Mouse (Mus musculus) limb, embryonic 14.5 days (tissue): ENCODE data around the gene Zfp217. TPM values are rescaled to one million over a fixed set of nuclear protein-coding genes. Genes with fewer than 3 reads are reported as not detected.

Experiments used
- ATAC-seq: fragments of 200-750 bp; cut with Nextera tagmentation; 2 replicates; pipeline ENCODE4 v1.8.0; 2017; ENCODE audit warnings: low read depth, moderate number of reproducible peaks, moderate TSS enrichment; ENCODE audit not compliant: low FRiP score
- DNase-seq: peaks from one replicate; pipeline ENCODE4 v3.0.0-alpha.2; 2015; ENCODE audit warnings: low spot score
- H3K27ac ChIP-seq: fragments of 300-500 bp; sonication (generic); replicated peaks from 2 replicates; pipeline ENCODE4 v1.5.1; 2014; ENCODE audit warnings: low read depth, mild to moderate bottlenecking, low read length, moderate library complexity, mixed read lengths
- H3K27me3 ChIP-seq: fragments of 300-500 bp; sonication (generic); 2 replicates; pipeline ENCODE4 v1.6.1; 2014; ENCODE audit warnings: low read length, mixed read lengths; ENCODE audit not compliant: control insufficient read depth, insufficient read depth
- H3K36me3 ChIP-seq: fragments of 300-500 bp; sonication (generic); 2 replicates; pipeline ENCODE4 v1.6.1; 2014; ENCODE audit warnings: mild to moderate bottlenecking, low read length, moderate library complexity, mixed read lengths; ENCODE audit not compliant: control insufficient read depth, insufficient read depth
- H3K4me1 ChIP-seq: fragments of 300-500 bp; sonication (generic); 2 replicates; pipeline ENCODE4 v1.6.1; 2014; ENCODE audit warnings: antibody characterized with exemption, low read length, mixed read lengths; ENCODE audit not compliant: control insufficient read depth, insufficient read depth
- H3K4me2 ChIP-seq: fragments of 300-500 bp; sonication (generic); replicated peaks from 2 replicates; pipeline ENCODE4 v1.6.1; 2014; ENCODE audit warnings: low read depth, mild to moderate bottlenecking, low read length, moderate library complexity; ENCODE audit not compliant: severe bottlenecking
- H3K4me3 ChIP-seq: fragments of 300-500 bp; sonication (generic); replicated peaks from 2 replicates; pipeline ENCODE4 v1.5.1; 2014; ENCODE audit warnings: low read length
- H3K9ac ChIP-seq: fragments of 300-500 bp; sonication (generic); 2 replicates; pipeline ENCODE4 v1.6.1; 2014; ENCODE audit warnings: mild to moderate bottlenecking, low read depth, low read length, moderate library complexity; ENCODE audit not compliant: severe bottlenecking
- H3K9me3 ChIP-seq: fragments of 300-500 bp; sonication (generic); 2 replicates; pipeline ENCODE4 v1.6.1; 2016; ENCODE audit warnings: low read length; ENCODE audit not compliant: control insufficient read depth
- POLR2A ChIP-seq: fragments of 200-500 bp; IDR thresholded peaks from 2 replicates; pipeline ENCODE4 v1.8.0; 2012; ENCODE audit warnings: inconsistent platforms, mild to moderate bottlenecking, moderate library complexity, borderline replicate concordance; ENCODE audit not compliant: insufficient read depth, insufficient read length; ENCODE audit errors: extremely low read depth
- WGBS: fragments of 180-500 bp; shearing (Covaris S2); extraction: QIAGEN DNeasy Blood & Tissue Kit; methylation state at CpG from one replicate; pipeline ENCODE4 v1.1.7; 2014; 5-methylcytosine and 5-hydroxymethylcytosine counted together
- polyA plus RNA-seq, 2 experiments: library from polyadenylated mRNA; depleted of rRNA in 1 of 2; stranded (reverse) in 1 of 2; unstranded in 1 of 2; fragments of >200 nt; fragmentation: Nextera tagmentation in 1 of 2; extraction: Ambion mirVana in 1 of 2; gene quantifications; 2 replicates each; pipeline versions ENCODE4 v1.2.1 to v1.2.3; 2012 to 2014

Zfp217 gene
- polyA plus RNA-seq (2012; rRNA removed) (11.7 and 12.2 TPM in 2 replicates), polyA plus RNA-seq (2014; fragmentation: Nextera tagmentation; extraction: Ambion mirVana) (4.0 and 4.8 TPM in 2 replicates)

DNA sequence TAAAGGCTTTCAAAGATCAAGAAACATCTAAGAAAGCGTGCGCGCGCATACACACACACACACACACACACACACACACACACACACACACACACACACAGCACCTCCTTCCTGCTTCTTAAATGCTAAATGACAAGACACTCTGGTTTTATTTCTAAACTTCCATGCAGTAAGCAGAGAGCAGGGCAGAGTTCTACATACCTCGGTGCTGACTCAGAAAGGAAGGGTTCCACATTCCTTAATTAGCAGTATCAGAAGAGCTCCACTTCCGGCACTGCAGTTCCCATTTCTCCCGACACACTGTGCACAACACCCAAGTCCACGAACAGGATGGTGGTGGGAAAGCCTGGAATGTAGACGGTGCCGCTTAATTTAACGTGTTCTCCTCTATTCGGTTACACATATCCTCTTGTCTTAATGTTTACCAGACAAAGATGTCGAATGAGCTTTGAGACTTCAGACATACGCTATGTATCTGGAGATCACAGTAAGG, at the start of gene Zfp217:
Gene Zfp217 (minus strand): TSS at position 443 of the 493 bp plus-strand sequence.
- Histone ChIP-seq H3K9ac (no peak within 1 kb of the TSS), H3K36me3 (no peaks in the 10 kb centered on the region), H3K4me3 (no peak within 1 kb of the TSS), H3K4me2 (no peak within 1 kb of the TSS), H3K4me1 (no peaks in the 10 kb centered on the region), H3K27ac (no peak within 1 kb of the TSS), H3K27me3 (no peaks in the 10 kb centered on the region), H3K9me3 (no peaks in the 10 kb centered on the region)
- ATAC-seq (peak; percentile 63), DNase-seq (peak; percentile 71)
- WGBS, result 42% methylated on average over 14 of the region's 14 CpGs
- no peak for TF ChIP-seq POLR2A

DNA sequence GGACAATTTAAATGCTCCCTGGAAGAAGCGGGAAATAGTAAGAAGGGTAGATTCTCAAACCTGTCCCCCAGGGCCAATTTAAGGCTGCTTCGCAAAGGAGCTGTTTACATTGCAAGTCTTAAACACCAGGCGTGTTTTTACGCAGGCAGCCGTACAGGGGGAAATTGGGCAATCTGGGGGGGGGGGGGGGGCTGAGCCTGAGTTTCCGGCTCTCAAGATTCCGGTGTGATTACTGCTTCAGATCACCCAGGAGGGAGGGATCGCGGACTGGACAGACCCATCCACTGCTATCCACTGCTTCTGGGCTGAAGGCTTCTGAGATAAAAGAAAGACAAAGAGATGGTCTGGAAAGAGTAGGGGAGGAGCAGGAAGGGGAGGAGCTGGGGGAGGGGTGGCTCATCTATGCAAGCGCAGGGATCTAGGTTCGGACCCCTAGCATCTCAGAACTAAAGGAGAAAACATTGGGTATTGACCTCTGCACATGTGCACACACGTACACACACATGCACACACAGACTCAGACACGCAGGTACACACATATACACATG, 47.7 kb upstream of the Zfp217 start:
- H3K27ac ChIP-seq, result no peak overlapping the region
- no peaks in the 10 kb centered on the region for H3K9me3 ChIP-seq
- H3K4me3 ChIP-seq, result no peak overlapping the region
- DNase-seq, result no peak
- no peak for TF ChIP-seq POLR2A
- no peak for ATAC-seq
- no peaks in the 10 kb centered on the region for H3K36me3 ChIP-seq
- no peak overlapping the region for H3K9ac ChIP-seq
- H3K27me3 ChIP-seq, result no peaks in the 10 kb centered on the region
- H3K4me2 ChIP-seq, result no peak overlapping the region
- 50% methylated on average over 13 of the region's 13 CpGs for WGBS
- peaks cover 11% of the 10 kb centered on the region for H3K4me1 ChIP-seq

DNA sequence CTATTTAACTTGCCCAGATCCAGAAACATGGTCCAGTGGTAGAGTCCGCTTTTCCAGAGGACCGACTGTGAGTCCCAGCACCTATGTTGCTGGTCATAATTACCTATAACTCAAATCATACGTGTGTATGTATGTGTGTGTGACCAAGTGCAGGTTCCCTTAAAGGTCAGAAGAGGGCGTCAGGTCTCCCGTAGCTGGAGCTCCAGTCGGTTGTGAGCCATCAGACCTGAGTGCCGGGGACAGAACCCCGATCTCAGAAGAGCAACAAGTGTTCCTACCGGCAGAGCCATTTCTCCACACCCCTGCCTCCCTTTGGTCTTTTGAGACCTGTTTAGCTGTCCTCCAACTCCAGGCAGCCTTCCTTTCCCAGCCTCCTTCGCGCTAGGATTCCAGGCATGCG, 46.9 kb upstream of the Zfp217 start:
- no peak for DNase-seq
- no peak for TF ChIP-seq POLR2A
- 93% methylated on average over 12 of the region's 12 CpGs for WGBS
- Histone ChIP-seq H3K27ac (no peak overlapping the region), H3K9ac (no peak overlapping the region), H3K4me1 (peaks cover 11% of the 10 kb centered on the region), H3K27me3 (no peaks in the 10 kb centered on the region), H3K36me3 (no peaks in the 10 kb centered on the region), H3K4me2 (no peak overlapping the region), H3K9me3 (no peaks in the 10 kb centered on the region), H3K4me3 (no peak overlapping the region)
- no peak for ATAC-seq

DNA sequence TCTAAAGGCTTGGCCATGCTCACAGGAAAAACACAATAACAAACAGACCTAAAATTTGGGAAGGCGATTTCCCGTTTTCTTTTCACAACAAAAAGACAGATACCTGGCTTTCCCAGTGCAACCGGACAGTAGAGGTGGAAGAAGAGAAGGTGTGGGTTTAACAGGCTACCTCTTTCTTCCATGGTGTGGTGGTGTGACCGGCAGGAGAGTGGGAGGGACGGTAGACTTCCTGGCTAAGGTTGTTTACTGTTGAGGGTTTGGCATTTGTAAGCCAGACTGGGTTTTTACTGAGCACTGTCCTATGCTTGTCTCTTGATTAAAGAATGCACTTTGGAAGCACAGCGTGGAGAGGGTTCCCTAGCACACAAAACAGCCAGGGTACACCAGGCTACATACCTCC, 45.9 kb upstream of the Zfp217 start:
- no peaks in the 10 kb centered on the region for H3K27me3 ChIP-seq
- no peak for DNase-seq
- no peak overlapping the region for H3K4me2 ChIP-seq
- TF ChIP-seq POLR2A, result no peak
- H3K9ac ChIP-seq, result no peak overlapping the region
- 50% methylated on average over 6 of the region's 6 CpGs for WGBS
- H3K36me3 ChIP-seq, result no peaks in the 10 kb centered on the region
- ATAC-seq, result no peak
- no peaks in the 10 kb centered on the region for H3K9me3 ChIP-seq
- H3K27ac ChIP-seq, result no peak overlapping the region
- peaks cover 11% of the 10 kb centered on the region for H3K4me1 ChIP-seq
- no peak overlapping the region for H3K4me3 ChIP-seq

DNA sequence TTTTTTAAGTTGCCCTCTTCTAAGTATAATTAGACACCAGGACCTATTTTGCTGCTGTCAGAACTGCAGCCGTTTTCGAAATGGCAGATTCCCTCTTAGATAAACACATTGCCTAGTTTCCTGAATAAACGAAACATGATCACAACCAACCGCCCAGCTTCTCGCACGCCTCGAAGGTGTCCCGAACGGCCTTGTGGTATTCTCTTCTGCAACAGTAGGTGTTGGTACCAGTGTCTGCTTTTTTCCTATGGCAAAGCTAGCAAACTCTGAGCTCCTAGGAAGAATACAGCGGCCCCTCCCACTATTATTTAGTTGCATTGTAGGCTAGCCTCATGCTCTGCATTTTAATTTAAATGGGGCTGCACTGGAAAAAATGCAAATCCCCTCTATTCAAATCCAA, 45.3 kb upstream of the Zfp217 start:
- Histone ChIP-seq H3K4me1 (peaks cover 11% of the 10 kb centered on the region), H3K4me2 (peak overlapping the region; percentile 27), H3K36me3 (no peaks in the 10 kb centered on the region), H3K4me3 (no peak overlapping the region), H3K9me3 (no peaks in the 10 kb centered on the region), H3K27me3 (no peaks in the 10 kb centered on the region), H3K9ac (no peak overlapping the region), H3K27ac (no peak overlapping the region)
- no peak for TF ChIP-seq POLR2A
- DNase-seq (no peak), ATAC-seq (no peak)
- 6% methylated on average over 10 of the region's 10 CpGs for WGBS
